Mouse (Mus musculus) heart, postnatal 4 days (tissue): Measurements from ENCODE around the gene Nit2. TPM values are rescaled to one million over a fixed set of nuclear protein-coding genes. Genes with fewer than 3 reads are reported as not detected.
A peak's percentile ranks its signal among the peaks of the same experiment; 100 is the strongest.

Source experiments
- DNase-seq: peaks from one replicate; pipeline ENCODE4 v3.0.0; 2021
- total RNA-seq, 2 experiments: library from RNA; stranded (reverse); gene quantifications; 2 replicates each; pipeline ENCODE4 v1.2.3; 2021

Gene Nit2
- total RNA-seq, 2 experiments from 2014 or later = 27.7 to 29.0 TPM

DNA sequence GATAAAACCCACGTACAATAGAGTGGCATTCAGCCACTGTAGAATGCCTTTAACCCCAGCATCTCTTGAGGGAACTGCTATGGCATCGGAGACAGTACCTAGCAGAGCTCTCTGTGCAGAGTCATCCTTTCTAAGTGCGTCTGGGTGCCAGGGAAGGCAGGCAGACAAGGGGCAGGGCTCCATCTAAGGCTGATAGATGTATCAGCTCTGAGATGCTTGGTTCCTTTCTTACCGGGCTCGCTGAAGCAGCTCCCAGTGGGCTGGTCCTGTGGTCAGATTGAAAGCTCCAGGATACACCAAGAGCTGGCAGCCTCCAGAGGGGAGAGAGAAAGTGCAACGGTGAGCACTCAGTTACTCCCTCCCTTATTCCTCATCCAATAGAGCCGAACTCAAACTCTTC lies 7.3 kb downstream of the Nit2 start:
- DNase-seq = no peak

DNA sequence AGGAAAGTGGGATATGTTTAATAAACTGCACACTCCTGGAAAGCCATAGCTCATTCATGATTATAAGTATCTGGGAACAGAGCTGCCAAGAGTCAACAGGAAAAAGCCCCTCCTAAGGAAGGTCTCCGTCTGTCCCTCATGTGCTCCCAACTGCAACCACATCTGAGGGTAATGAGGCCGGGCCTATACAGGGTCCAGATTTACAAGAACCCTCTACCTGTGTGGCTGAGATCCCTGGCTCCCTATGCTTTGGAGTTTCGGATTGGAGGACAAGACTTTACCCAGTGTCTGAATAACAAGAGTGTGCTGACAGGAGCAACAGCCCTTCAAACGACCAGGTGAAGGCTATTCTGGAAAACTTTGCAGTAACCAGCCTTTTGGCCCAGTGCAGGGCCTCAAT lies 9.4 kb downstream of the Nit2 start:
- no peak for DNase-seq

DNA sequence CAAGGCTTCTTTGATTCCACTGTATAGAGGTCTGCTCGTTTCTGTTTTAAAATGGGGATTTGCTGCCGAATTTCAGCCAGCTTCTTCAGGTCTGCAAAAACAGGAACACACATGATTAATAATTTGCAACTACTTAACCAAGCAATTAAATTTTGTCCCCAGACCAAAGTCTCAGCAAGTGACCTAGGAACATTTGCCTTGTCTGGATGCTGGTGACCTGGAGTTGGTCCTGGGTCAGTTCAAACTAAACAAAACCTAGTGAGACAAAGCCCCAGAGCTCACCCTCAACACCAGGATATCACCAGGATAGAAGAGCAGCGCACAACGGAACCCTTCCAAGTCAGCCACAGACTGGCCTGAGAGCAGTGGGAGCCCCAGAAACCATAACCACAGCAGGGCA lies 10.1 kb downstream of the Nit2 start:
- DNase-seq = no peak

DNA sequence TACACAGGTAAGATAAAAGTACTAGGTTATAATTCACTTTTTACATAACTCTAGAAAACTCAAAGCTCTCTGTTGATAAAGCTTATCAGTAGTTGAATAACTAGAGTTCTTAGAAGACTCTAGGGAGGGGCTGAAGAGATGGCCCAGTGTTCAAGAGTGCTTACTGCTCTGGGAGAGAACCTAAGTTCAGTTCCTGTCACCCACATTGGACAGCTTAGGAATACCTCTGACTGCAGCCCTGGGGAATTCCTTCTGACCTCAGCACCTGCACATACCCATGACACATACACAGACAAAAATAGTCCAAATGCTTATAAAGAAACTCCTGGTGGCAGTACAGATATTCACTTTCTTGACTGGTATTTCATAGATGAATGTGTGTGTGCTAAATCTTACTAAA lies 11.2 kb downstream of the Nit2 start:
- no peak for DNase-seq

DNA sequence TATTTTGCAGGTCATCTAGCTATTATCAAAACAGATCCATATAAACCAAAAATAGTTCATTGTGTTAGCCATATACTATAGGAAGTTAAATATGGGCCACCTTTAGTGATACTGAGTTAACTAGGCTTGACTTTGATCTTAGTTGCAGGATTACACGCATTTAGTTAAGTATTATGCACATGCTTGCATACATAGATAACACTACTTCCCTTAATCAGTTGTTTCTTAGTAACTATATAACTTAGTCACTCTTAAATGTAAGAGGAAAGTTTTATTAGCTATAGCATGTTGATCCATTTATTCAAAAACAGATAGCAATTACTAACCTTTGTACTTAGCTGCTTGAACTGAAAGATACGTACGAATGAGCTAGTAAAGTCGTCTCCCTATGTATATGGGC lies 15.7 kb downstream of the Nit2 start:
- no peak for DNase-seq

DNA sequence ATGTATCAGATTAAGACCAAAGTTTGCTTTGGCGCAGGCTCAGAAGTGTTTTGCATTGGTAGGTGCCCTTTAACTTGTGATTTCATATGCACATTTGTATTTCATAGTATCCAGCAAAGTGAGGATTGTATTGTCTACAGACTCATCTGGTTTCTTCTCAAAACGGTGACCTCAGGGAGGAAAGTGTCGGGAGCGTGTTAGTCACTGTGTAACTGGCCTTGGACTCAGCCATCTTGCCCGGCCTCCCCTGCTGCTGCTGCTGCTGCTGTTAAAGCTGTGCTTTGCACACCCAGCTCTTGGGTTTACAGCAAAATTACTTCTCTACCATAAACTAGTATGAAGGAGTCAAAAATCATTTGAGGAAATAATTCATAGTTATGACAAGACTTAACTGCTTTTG lies 22.4 kb downstream of the Nit2 start:
- DNase-seq = no peak

DNA sequence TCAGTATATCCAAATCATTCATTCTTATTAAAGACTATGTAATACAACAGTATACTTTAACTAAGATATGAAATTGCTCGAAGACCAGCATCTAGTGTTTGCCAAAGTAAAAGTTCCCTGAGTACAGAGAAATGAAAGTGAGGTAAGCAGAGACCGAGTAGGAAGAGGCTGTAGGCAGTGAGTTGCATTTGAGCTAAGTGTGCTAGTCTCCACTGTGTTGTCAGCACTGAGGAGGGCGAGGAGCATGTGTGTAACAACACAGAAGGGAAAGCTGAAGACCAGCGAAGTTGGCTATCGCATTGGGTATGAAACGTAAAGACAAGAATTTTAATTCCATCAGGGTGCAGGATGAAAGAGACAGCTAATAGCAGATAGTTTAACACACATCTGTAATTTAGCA lies 33.5 kb downstream of the Nit2 start:
- DNase-seq = no peak

DNA sequence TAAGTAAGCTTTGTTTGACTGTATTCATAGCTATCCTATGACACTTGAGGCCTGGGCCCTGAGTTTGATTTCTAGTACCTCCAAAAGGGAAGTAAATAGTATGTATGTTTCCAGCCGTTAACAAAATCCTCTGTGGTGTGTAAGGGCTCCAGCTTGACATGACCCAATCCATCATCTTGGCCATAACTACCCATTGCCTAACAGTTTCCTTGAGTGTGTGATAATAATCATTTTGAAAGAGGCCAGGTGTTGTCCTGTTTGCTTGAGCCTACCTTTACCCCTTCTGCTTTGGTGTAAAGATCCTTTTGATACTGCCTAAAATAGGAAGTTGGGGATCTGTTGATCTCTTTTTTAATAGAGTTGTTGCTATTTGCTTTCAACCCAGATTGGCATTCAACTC lies 34.8 kb downstream of the Nit2 start:
- DNase-seq = no peak

DNA sequence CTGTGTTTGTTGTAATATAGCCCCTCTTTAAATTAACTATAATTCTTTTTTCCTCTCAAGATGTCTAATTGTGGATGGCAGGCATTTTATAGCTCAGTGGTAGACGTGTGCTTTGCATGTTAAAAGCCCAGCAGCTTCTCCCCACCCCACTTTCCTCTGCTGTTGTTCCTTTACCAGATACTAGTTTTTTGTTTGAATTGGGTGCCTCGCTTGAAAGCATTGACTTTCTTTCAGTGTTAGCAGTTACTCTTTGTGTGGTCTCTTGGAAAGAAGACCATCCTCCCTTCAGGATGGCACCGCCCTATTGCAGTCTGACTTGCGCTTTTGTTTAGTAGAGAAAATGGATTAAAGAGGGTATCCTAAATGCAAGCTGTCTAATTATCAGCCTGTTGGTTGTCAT lies 35.6 kb downstream of the Nit2 start:
- no peak for DNase-seq

DNA sequence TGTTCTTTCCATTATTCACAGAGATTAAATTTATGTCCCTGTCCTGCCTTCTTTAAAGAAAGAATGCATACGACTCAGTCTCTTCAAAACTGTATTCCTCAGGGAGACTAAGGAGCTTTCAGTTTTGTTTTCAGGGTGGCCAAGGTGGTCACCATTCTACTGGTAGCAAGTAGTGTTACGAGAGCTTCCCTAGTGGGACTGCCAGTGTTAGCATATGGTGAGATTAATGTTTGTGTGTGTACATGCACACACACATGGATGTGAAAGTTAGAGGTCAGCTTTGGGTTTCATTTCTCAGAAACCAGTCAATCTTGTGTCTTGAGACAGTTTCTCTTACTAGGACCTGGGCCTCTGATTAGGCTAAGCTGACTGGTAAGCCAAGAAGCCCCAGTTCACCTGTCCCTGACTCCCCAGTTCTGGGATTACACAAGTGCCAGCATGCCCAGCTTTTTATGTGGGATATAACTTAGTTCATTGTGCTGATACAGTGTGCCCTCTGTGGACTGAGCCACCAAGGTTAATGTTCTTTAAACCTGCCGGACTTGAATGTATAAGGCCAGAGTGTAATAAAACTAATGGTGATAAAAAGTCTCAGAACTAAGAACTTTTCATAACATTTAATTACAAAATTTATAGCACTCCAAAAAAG lies 36.3 kb downstream of the Nit2 start:
- DNase-seq = no peak

DNA sequence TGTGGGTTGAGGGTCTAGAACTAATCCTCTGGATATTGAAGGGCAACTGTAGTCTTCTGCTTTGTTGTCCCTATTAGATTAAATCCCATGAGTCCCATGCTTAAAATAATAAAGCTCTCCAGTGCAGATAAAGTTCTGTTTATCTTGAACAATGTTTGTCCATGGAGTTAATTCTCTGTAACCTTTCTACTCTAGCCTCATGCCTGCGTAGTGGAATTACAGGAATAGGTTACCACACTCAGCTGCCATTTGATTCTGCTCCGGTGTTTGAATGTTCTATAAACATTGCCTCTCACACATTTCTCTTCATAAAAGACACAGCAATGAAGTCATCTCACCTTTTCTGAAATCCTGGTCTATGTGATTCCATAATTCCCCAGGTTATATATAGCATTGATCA lies 39.3 kb downstream of the Nit2 start:
- no peak for DNase-seq

DNA sequence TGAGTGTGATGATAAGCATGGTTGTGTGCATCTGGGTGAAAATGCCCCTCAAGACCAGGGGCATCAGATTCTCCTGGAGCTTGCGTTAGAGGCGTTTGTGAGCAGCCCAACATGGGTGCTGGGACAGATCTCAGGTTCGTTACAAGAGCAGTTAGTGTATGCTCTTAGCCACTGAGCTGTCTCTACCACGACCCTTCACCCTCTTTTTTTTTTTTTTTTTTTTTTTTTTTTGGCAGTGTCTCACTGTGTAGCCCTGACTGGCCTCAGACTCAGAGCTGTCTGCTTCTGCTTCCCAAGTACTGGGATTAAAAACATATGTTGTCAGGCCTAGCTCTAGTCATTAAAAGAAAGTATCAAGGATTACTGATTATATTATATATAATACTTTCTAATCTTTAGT lies 40.9 kb downstream of the Nit2 start:
- no peak for DNase-seq

DNA sequence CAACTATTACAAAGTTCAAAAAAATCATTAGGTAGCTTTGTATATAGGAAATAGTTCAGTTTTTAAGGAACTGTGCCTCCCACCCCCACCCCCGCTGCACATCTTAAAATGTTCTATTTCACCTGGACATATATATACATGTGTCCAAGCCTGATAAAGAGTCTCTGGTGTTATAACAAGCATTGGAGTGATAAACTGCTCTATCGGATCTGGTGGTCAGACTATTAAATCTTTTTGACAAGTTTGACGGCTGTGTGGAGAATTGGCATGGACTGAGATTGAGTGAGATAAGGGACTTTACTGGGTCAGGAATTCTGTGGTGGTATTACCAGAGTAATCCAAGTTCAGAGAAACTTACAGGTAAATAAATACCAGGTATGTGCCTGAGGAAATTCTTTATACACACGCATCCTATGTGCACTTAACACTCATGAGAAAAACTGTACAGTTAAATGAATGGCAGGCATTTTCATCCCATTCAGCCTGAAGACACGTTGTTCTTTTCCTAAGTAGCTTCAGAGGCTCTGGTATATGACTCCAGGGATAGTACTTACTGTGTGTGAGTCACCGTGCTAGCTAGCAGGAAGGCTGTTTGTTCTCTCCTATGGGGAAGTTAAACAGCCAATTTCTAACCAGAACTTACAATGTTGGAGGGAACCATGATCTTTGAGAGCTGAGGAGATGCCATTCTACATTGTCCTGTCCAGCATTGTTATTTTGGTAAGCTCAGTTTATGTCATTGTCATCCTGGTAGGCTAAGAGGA lies 44.3 kb downstream of the Nit2 start:
- no peak for DNase-seq

DNA sequence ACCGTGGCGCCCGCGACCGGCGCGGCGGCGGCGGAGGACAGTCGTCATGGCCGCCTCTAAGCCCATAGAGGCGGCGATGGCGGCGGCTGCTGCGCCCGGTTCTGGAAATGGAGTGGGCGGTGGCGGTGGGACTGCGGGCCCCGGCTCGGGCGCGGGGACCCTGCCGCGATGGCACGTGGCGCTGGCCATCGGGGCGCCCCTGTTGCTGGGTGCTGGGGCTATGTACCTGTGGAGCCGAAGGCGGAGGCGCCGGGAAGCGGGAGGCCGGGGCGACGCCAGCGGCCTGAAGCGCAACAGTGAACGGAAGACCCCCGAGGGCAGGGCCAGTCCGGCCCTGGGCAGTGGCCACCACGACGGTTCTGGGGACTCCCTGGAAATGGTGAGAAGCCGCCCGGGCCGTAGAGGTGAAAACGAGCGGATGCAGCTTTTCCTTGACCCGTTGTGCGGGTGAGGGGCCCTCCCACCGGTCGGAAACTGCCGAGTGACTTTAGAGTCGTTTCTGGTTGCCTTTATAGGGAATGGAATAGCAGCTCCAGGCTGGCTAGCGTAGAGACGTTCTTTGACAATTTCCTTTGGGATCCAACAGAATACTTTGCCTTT lies 45.2 kb downstream of the Nit2 start:
- peak; percentile 48 for DNase-seq

DNA sequence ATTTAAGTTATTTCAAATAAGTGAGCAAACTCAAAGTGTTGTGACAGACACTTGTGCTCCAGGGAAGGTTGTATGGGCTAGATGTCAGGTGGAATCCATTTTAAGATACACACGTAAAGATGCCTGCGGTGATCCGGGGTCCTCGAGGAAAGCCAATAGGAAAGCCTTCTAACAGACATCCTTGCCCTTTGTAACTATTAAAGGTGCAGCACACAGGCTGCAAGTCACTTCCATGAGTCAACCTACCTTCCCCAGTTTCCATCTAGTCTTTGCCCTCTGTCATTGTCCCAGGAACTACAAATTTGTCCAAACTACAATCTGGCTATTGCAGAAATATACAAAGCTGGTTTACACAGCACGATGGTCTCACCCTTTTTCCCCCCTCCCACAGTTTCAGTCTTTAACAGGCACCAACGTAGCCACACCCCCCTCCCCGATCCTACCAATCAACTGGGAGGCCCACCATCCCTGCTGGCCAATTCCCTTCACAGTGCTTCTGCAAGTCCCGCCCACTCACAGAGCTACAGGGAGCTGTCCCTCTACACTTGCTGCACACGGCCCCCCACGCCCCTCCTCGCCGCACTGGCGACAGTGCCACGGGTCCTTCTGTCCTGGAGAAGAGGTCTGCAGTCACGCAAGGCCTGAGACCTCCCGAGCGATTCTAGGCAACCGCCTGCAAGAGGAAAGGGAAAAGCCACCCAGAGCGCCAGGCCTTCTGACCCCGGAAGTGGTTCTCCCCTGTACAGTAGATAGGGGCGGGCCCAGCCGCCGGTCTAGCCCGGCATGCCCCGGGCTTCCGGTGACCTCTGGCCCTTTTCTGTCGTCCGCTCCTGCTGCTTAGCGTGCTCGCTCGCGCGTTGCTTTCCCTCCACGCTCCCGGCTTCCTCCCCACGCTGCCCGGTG lies 46.0 kb downstream of the Nit2 start, which contains the start of gene Tomm70a:
Gene Tomm70a, plus strand, starts transcription at position 791 of the 903 bp plus-strand sequence.
- DNase-seq = peak; percentile 92

DNA sequence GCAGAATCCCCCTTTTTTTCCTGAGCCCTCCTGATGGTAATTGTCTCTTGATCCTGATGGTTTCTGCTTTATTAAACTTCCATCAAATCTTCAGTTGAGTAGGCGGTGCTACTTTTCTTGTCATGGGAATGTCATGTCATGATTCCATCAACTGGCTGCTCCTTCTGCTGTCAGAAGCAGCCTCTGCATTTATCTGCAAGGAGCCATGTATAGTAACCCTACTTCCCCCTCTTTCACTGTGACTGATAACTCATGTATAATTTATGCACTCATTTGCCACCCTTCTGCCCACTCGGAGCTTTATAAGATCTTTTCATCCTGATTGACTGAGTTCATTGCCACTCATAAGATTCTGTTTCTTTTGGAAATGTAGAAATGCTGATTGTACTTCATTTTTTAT lies 49.6 kb downstream of the Nit2 start:
- DNase-seq = no peak

DNA sequence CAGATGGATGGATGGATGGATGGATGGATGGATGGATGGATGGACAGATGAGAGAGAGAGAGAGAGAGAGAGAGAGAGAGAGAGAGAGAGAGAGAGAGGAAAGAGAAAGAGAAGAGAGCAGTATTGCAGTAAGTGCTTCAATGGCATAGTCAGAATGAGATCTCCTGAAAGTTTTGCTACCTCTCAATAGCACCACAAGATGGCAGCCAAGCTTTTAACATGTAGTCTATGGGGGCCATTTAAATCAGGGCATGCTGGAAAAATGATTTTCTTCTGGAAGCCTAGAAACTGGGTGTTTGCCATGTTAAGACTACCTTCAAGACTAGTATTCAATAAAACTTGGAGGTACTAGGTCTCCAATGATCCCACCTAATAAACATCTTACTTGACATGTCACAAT lies 51.1 kb downstream of the Nit2 start:
- no peak for DNase-seq

Other genes with a start within 250 kb of the Nit2 start
- gene Lnp1, start 239.3 kb downstream of the Nit2 start, total RNA-seq = not detected
- gene Tmem45a2, start 96.0 kb downstream of the Nit2 start, total RNA-seq = not detected
- gene Tomm70a, start 45.6 kb downstream of the Nit2 start, total RNA-seq = 10 to 100 TPM; 59.8 to 62.8 TPM
- gene Tbc1d23, start 64.2 kb upstream of the Nit2 start, total RNA-seq = 10 to 100 TPM; 33.4 to 33.8 TPM
- gene Tmem30c, start 125.5 kb upstream of the Nit2 start, total RNA-seq = not detected
- 10 to 100 TPM; 61.2 to 63.6 TPM for gene Filip1l, start 185.8 kb upstream of the Nit2 start, total RNA-seq